8 mouse cellular contexts compared by ENCODE assay signal in genomic region chr1:86178462-86179253, GRCm38 (mm10). TPM values are rescaled to one million over a fixed set of nuclear protein-coding genes. Genes with fewer than 3 reads are reported as not detected.
A peak's percentile ranks its signal among the peaks of the same experiment; 100 is the strongest.
DNase-seq lines count a peak whose midpoint lies in the region; ATAC-seq and TF ChIP-seq lines count a peak whose summit lies in the region.

No protein-coding gene starts in this region.

- no peak for TF ChIP-seq POLR2A in kidney, adult 2 months (IDR thresholded peaks at IDR 0.05; ENCODE audit: low read depth, low read length)

- peaks cover 47% of the 10 kb centered on the region for H3K36me3 ChIP-seq in embryonic facial prominence, embryonic 13.5 days
- H3K36me3 ChIP-seq in kidney, adult 2 months (ENCODE audit: control insufficient read depth, insufficient read depth, low read length), result no peaks in the 10 kb centered on the region
- peaks cover under 1% of the 10 kb centered on the region; the same call in 1 of the 2 replicates for H3K36me3 ChIP-seq in limb, embryonic 11.5 days (ENCODE audit: control insufficient read depth, insufficient read depth, low read length)
- H3K36me3 ChIP-seq in midbrain, embryonic 16.5 days (ENCODE audit: control insufficient read depth, insufficient read depth, low read length), result peaks cover 16% of the 10 kb centered on the region; the same call in 1 of the 2 replicates

- no peak overlapping the region for H3K4me2 ChIP-seq in embryonic facial prominence, embryonic 13.5 days
- no peak overlapping the region for H3K4me2 ChIP-seq in limb, embryonic 11.5 days (ENCODE audit: low read depth, severe bottlenecking)
- no peak overlapping the region for H3K4me2 ChIP-seq in midbrain, embryonic 16.5 days (ENCODE audit: low read length)

- peak; percentile 57; the same call in 1 of the 2 replicates for ATAC-seq in embryonic facial prominence, embryonic 13.5 days (ENCODE audit: insufficient number of reproducible peaks, insufficient read depth, low FRiP score, low TSS enrichment, low read depth)
- ATAC-seq in limb, embryonic 11.5 days (ENCODE audit: insufficient number of reproducible peaks, low FRiP score, low TSS enrichment, low read depth), result peak; percentile 65; the same call in 1 of the 2 replicates
- ATAC-seq in midbrain, embryonic 16.5 days, result peak; percentile 81

- H3K27me3 ChIP-seq in embryonic facial prominence, embryonic 13.5 days, result no peaks in the 10 kb centered on the region
- H3K27me3 ChIP-seq in kidney, adult 2 months (replicated peaks; ENCODE audit: control insufficient read depth, insufficient read depth, low read length), result no peaks in the 10 kb centered on the region
- H3K27me3 ChIP-seq in limb, embryonic 11.5 days (ENCODE audit: control insufficient read depth, insufficient read depth, low read length), result no peaks in the 10 kb centered on the region
- no peaks in the 10 kb centered on the region for H3K27me3 ChIP-seq in midbrain, embryonic 16.5 days (ENCODE audit: control insufficient read depth, insufficient read depth, low read depth, low read length)

- H3K4me1 ChIP-seq in embryonic facial prominence, embryonic 13.5 days, result no peaks in the 10 kb centered on the region
- peaks cover 11% of the 10 kb centered on the region; the same call in 1 of the 2 replicates for H3K4me1 ChIP-seq in kidney, adult 2 months (ENCODE audit: control insufficient read depth, insufficient read depth, low read length)
- H3K4me1 ChIP-seq in limb, embryonic 11.5 days (ENCODE audit: control insufficient read depth, insufficient read depth, low read length), result no peaks in the 10 kb centered on the region
- H3K4me1 ChIP-seq in midbrain, embryonic 16.5 days (ENCODE audit: control insufficient read depth, insufficient read depth, low read length), result no peaks in the 10 kb centered on the region

- peak; percentile 100; the same call in 1 of the 2 replicates for TF ChIP-seq CTCF in kidney, adult 2 months (conservative IDR thresholded peaks at IDR 0.05; ENCODE audit: insufficient read depth, insufficient read length, low read depth, low read length)

- H3K4me3 ChIP-seq in embryonic facial prominence, embryonic 13.5 days, result no peak overlapping the region
- no peak overlapping the region for H3K4me3 ChIP-seq in kidney, adult 2 months (ENCODE audit: insufficient read depth, low read depth, low read length)
- no peak overlapping the region for H3K4me3 ChIP-seq in limb, embryonic 11.5 days (ENCODE audit: low read depth, low read length)
- H3K4me3 ChIP-seq in midbrain, embryonic 16.5 days (ENCODE audit: low read depth, low read length), result no peak overlapping the region

- DNase-seq in 3134 (ENCODE audit: extremely low read depth, insufficient read length, low spot score), result peak; percentile 74
- DNase-seq in adrenal gland, postnatal 25 days, result peak; percentile 81
- DNase-seq in heart, adult 18-20 months, result peak; percentile 69 to 85
- peak; percentile 79 for DNase-seq in kidney, adult 2 months
- peak; percentile 90 for DNase-seq in limb, embryonic 11.5 days (ENCODE audit: low spot score)
- peak; percentile 79 to 89 for DNase-seq in spleen, postnatal 10 days (ENCODE audit: low spot score in 2 of 2)

- H3K9ac ChIP-seq in embryonic facial prominence, embryonic 13.5 days, result no peak overlapping the region
- H3K9ac ChIP-seq in limb, embryonic 11.5 days (ENCODE audit: low read length), result no peak overlapping the region
- H3K9ac ChIP-seq in midbrain, embryonic 16.5 days (ENCODE audit: low read depth, low read length), result no peak overlapping the region

- WGBS in embryonic facial prominence, embryonic 13.5 days, result 49% methylated on average over 7 of the region's 7 CpGs
- WGBS in kidney, adult 2 months, result 45% methylated on average over 7 of the region's 7 CpGs
- WGBS in limb, embryonic 11.5 days, result 50% methylated on average over 7 of the region's 7 CpGs
- 46% methylated on average over 7 of the region's 7 CpGs for WGBS in midbrain, embryonic 16.5 days

- no peak overlapping the region for H3K27ac ChIP-seq in embryonic facial prominence, embryonic 13.5 days
- no peak overlapping the region for H3K27ac ChIP-seq in kidney, adult 2 months (ENCODE audit: insufficient read depth, low read depth, low read length)
- no peak overlapping the region for H3K27ac ChIP-seq in limb, embryonic 11.5 days (replicated peaks; ENCODE audit: low read depth, low read length)
- no peak overlapping the region for H3K27ac ChIP-seq in midbrain, embryonic 16.5 days (ENCODE audit: low read length)

- no peaks in the 10 kb centered on the region for H3K9me3 ChIP-seq in embryonic facial prominence, embryonic 13.5 days
- no peaks in the 10 kb centered on the region for H3K9me3 ChIP-seq in limb, embryonic 11.5 days (ENCODE audit: control insufficient read depth, low read length)
- H3K9me3 ChIP-seq in midbrain, embryonic 16.5 days (replicated peaks; ENCODE audit: control insufficient read depth, low read length, poor library complexity, severe bottlenecking), result no peaks in the 10 kb centered on the region

RNA-seq across cellular contexts. Expression of gene Armc9, which starts 24.1 kb away (rescaled TPM):
- 12.4 and 13.0 TPM in 2 replicates for total RNA-seq in adrenal gland, postnatal 25 days (2021)
- 31.5 and 32.7 TPM in 2 replicates for polyA plus RNA-seq in embryonic facial prominence, embryonic 13.5 days (2015; fragmentation: Nextera tagmentation; extraction: Ambion mirVana)
- 1 to 10 TPM; 3.1 to 3.5 TPM for total RNA-seq in heart, adult 18-20 months (2021)
- polyA plus RNA-seq in kidney, adult 2 months (2012; rRNA removed), result 7.1 and 7.4 TPM in 2 replicates
- 29.8 and 30.7 TPM in 2 replicates for polyA plus RNA-seq in limb, embryonic 11.5 days (2014; fragmentation: Nextera tagmentation; extraction: Ambion mirVana)
- polyA plus RNA-seq in midbrain, embryonic 16.5 days (2015; fragmentation: Nextera tagmentation; extraction: Ambion mirVana), result 40.8 and 41.3 TPM in 2 replicates

RNA-seq across cellular contexts. Expression of gene Gm21972, which starts 45.2 kb away (rescaled TPM):
- 1.5 and 4.6 TPM in 2 replicates for total RNA-seq in adrenal gland, postnatal 25 days (2021)
- not detected in 2 replicates for polyA plus RNA-seq in embryonic facial prominence, embryonic 13.5 days (2015; fragmentation: Nextera tagmentation; extraction: Ambion mirVana)
- total RNA-seq in heart, adult 18-20 months (2021), result 1 to 10 TPM in 1 of 2 experiments, not detected in 1; 2.0 TPM
- polyA plus RNA-seq in kidney, adult 2 months (2012; rRNA removed), result not detected in 2 replicates
- 0.44 TPM in 1 of 2 replicates, not detected in the other for polyA plus RNA-seq in limb, embryonic 11.5 days (2014; fragmentation: Nextera tagmentation; extraction: Ambion mirVana)
- 0.79 TPM in 1 of 2 replicates, not detected in the other for polyA plus RNA-seq in midbrain, embryonic 16.5 days (2015; fragmentation: Nextera tagmentation; extraction: Ambion mirVana)
